Mouse (Mus musculus) forebrain, embryonic 13.5 days (tissue): Measurements from ENCODE around the gene Ctrc. TPM values are rescaled to one million over a fixed set of nuclear protein-coding genes. Genes with fewer than 3 reads are reported as not detected.

Experiments
- ATAC-seq: fragments of 200-750 bp; cut with Nextera tagmentation; 2 replicates; pipeline ENCODE4 v1.8.0; 2017
- H3K27ac ChIP-seq: fragments of 300-500 bp; sonication (generic); 2 replicates; pipeline ENCODE4 v1.5.1; 2015; ENCODE audit warnings: inconsistent platforms, mild to moderate bottlenecking, moderate library complexity
- H3K27me3 ChIP-seq: fragments of 300-500 bp; sonication (generic); 2 replicates; pipeline ENCODE4 v1.6.1; 2015; ENCODE audit warnings: mild to moderate bottlenecking, inconsistent platforms
- H3K36me3 ChIP-seq: fragments of 300-500 bp; sonication (generic); 2 replicates; pipeline ENCODE4 v1.6.1; 2015; ENCODE audit warnings: mild to moderate bottlenecking, inconsistent platforms; ENCODE audit not compliant: poor library complexity, severe bottlenecking
- H3K4me1 ChIP-seq: fragments of 300-500 bp; sonication (generic); 2 replicates; pipeline ENCODE4 v1.6.1; 2015; ENCODE audit warnings: inconsistent platforms
- H3K4me2 ChIP-seq: fragments of 300-500 bp; sonication (generic); 2 replicates; pipeline ENCODE4 v1.6.1; 2015; ENCODE audit warnings: inconsistent platforms, mild to moderate bottlenecking, moderate library complexity
- H3K4me3 ChIP-seq: fragments of 300-500 bp; sonication (generic); 2 replicates; pipeline ENCODE4 v1.5.1; 2015; ENCODE audit warnings: mild to moderate bottlenecking, inconsistent platforms
- H3K9ac ChIP-seq: fragments of 300-500 bp; sonication (generic); 2 replicates; pipeline ENCODE4 v1.6.1; 2015; ENCODE audit warnings: mild to moderate bottlenecking, inconsistent platforms
- H3K9me3 ChIP-seq: fragments of 300-500 bp; sonication (generic); replicated peaks from 2 replicates; pipeline ENCODE4 v1.6.1; 2016; ENCODE audit warnings: inconsistent platforms
- WGBS: fragments of 180-500 bp; shearing (Covaris S2); methylation state at CpG from one replicate; pipeline ENCODE4 v1.1.7; 2015; 5-methylcytosine and 5-hydroxymethylcytosine counted together
- polyA plus RNA-seq: library from polyadenylated mRNA; unstranded; fragments of >200 nt; fragmentation: Nextera tagmentation; extraction: Ambion mirVana; gene quantifications from 2 replicates; pipeline ENCODE4 v1.2.1, GENCODE M21; 2015

Ctrc gene
- polyA plus RNA-seq, 1 experiment from 2014 or later = not detected

- Histone ChIP-seq H3K4me3 (no peak overlapping the region), H3K9ac (no peak overlapping the region), H3K27me3 (no peaks in the 10 kb centered on the region), H3K4me1 (no peaks in the 10 kb centered on the region), H3K4me2 (no peak overlapping the region), H3K27ac (no peak overlapping the region), H3K36me3 (peaks cover 46% of the 10 kb centered on the region), H3K9me3 (no peaks in the 10 kb centered on the region)
- ATAC-seq = no peak
- 86% methylated on average over 7 of the region's 7 CpGs for WGBS
Measured at GRCm38 (mm10) chr4:141816267-141816666, 29.9 kb downstream of the Ctrc start.

- H3K9ac ChIP-seq = no peak overlapping the region
- no peak for ATAC-seq
Measured at GRCm38 (mm10) chr4:141811375-141811774, 34.8 kb downstream of the Ctrc start.

GRCm38 (mm10) chr4:141810975-141811374 is 35.2 kb downstream of the Ctrc start:
- no peaks in the 10 kb centered on the region for H3K27me3 ChIP-seq
- H3K36me3 ChIP-seq = peaks cover 95% of the 10 kb centered on the region
- no peak overlapping the region for H3K4me2 ChIP-seq
- no peak overlapping the region for H3K4me3 ChIP-seq
- H3K27ac ChIP-seq = no peak overlapping the region
- no peak for ATAC-seq
- H3K4me1 ChIP-seq = 0 out of 2 replicates have a peak, but pooled peaks cover 4% of the 10 kb centered on the region
- H3K9ac ChIP-seq = no peak overlapping the region
- WGBS = 95% methylated on average over 2 of the region's 2 CpGs
- H3K9me3 ChIP-seq = no peaks in the 10 kb centered on the region

More at GRCm38 (mm10) chr4:141811375-141811774, 34.8 kb downstream of the Ctrc start:
- no peak overlapping the region for H3K4me2 ChIP-seq
- WGBS = 97% methylated on average over 7 of the region's 7 CpGs
- H3K36me3 ChIP-seq = peaks cover 94% of the 10 kb centered on the region
- no peak overlapping the region for H3K4me3 ChIP-seq
- H3K4me1 ChIP-seq = 0 out of 2 replicates have a peak, but pooled peaks cover 4% of the 10 kb centered on the region
- H3K27me3 ChIP-seq = no peaks in the 10 kb centered on the region
- no peak overlapping the region for H3K27ac ChIP-seq
- H3K9me3 ChIP-seq = no peaks in the 10 kb centered on the region

GRCm38 (mm10) chr4:141809850-141810464 is 36.2 kb downstream of the Ctrc start:
- Histone ChIP-seq H3K9ac (no peak overlapping the region), H3K4me1 (0 out of 2 replicates have a peak, but pooled peaks cover 4% of the 10 kb centered on the region), H3K27ac (no peak overlapping the region), H3K4me2 (no peak overlapping the region), H3K27me3 (no peaks in the 10 kb centered on the region), H3K9me3 (no peaks in the 10 kb centered on the region), H3K36me3 (peaks cover 95% of the 10 kb centered on the region), H3K4me3 (no peak overlapping the region)
- peak; percentile 33; the same call in 1 of the 2 replicates for ATAC-seq
- WGBS = 79% methylated on average over 8 of the region's 8 CpGs

GRCm38 (mm10) chr4:141805886-141806285 is 40.3 kb downstream of the Ctrc start:
- Histone ChIP-seq H3K27ac (no peak overlapping the region), H3K9ac (no peak overlapping the region), H3K9me3 (no peaks in the 10 kb centered on the region; the same call in 1 of the 2 replicates), H3K27me3 (no peaks in the 10 kb centered on the region), H3K36me3 (peaks cover 78% of the 10 kb centered on the region), H3K4me3 (no peak overlapping the region), H3K4me2 (no peak overlapping the region), H3K4me1 (0 out of 2 replicates have a peak, but pooled peaks cover 4% of the 10 kb centered on the region)
- ATAC-seq = no peak
- 93% methylated on average over 8 of the region's 8 CpGs for WGBS

- Histone ChIP-seq H3K9ac (no peak overlapping the region), H3K9me3 (no peaks in the 10 kb centered on the region; the same call in 1 of the 2 replicates), H3K27ac (no peak overlapping the region), H3K36me3 (peaks cover 60% of the 10 kb centered on the region), H3K4me3 (no peak overlapping the region), H3K4me2 (no peak overlapping the region), H3K4me1 (no peaks in the 10 kb centered on the region), H3K27me3 (no peaks in the 10 kb centered on the region)
- ATAC-seq = no peak
- WGBS = 78% methylated on average over 4 of the region's 4 CpGs
Measured at GRCm38 (mm10) chr4:141804105-141804504, 42.1 kb downstream of the Ctrc start.

GRCm38 (mm10) chr4:141797545-141797944 is 48.6 kb downstream of the Ctrc start:
- Histone ChIP-seq H3K4me2 (no peak overlapping the region), H3K9ac (no peak overlapping the region), H3K4me1 (peaks cover 20% of the 10 kb centered on the region), H3K27ac (no peak overlapping the region), H3K27me3 (no peaks in the 10 kb centered on the region), H3K4me3 (no peak overlapping the region), H3K36me3 (peaks cover 25% of the 10 kb centered on the region), H3K9me3 (0 out of 2 replicates have a peak, but pooled peaks cover 4% of the 10 kb centered on the region)
- WGBS = 92% methylated on average over 5 of the region's 5 CpGs
- no peak for ATAC-seq

GRCm38 (mm10) chr4:141796954-141797353 is 49.2 kb downstream of the Ctrc start:
- H3K4me3 ChIP-seq = no peak overlapping the region
- no peak overlapping the region for H3K9ac ChIP-seq
- H3K4me2 ChIP-seq = no peak overlapping the region
- H3K9me3 ChIP-seq = 0 out of 2 replicates have a peak, but pooled peaks cover 4% of the 10 kb centered on the region
- 94% methylated on average over 4 of the region's 4 CpGs for WGBS
- H3K36me3 ChIP-seq = peaks cover 25% of the 10 kb centered on the region
- no peak for ATAC-seq
- H3K4me1 ChIP-seq = peaks cover 20% of the 10 kb centered on the region
- H3K27ac ChIP-seq = no peak overlapping the region
- H3K27me3 ChIP-seq = no peaks in the 10 kb centered on the region

- Histone ChIP-seq H3K36me3 (peaks cover 25% of the 10 kb centered on the region), H3K4me1 (peaks cover 20% of the 10 kb centered on the region), H3K27me3 (no peaks in the 10 kb centered on the region), H3K9ac (no peak overlapping the region; the same call in 1 of the 2 replicates), H3K4me2 (no peak overlapping the region), H3K27ac (no peak overlapping the region), H3K9me3 (0 out of 2 replicates have a peak, but pooled peaks cover 4% of the 10 kb centered on the region), H3K4me3 (no peak overlapping the region)
- no peak for ATAC-seq
- 89% methylated on average over 7 of the region's 7 CpGs for WGBS
Measured at GRCm38 (mm10) chr4:141796356-141796755, 49.8 kb downstream of the Ctrc start.

GRCm38 (mm10) chr4:141794152-141794535 is 52.0 kb downstream of the Ctrc start:
- Histone ChIP-seq H3K4me3 (peak overlapping the region; percentile 63), H3K36me3 (peaks cover 25% of the 10 kb centered on the region), H3K9me3 (0 out of 2 replicates have a peak, but pooled peaks cover 4% of the 10 kb centered on the region), H3K27ac (peak overlapping the region; percentile 86), H3K4me2 (peak overlapping the region; percentile 70), H3K27me3 (no peaks in the 10 kb centered on the region), H3K4me1 (peaks cover 29% of the 10 kb centered on the region), H3K9ac (peak overlapping the region; percentile 79)
- WGBS = 15% methylated on average over 5 of the region's 5 CpGs
- ATAC-seq = no peak

- no peaks in the 10 kb centered on the region for H3K27me3 ChIP-seq
- WGBS = under 1% methylated on average over 75 of the region's 80 CpGs
- H3K4me2 ChIP-seq = peak within 1 kb of the TSS; percentile 70
- peak within 1 kb of the TSS; percentile 63 for H3K4me3 ChIP-seq
- peak within 1 kb of the TSS; percentile 79 for H3K9ac ChIP-seq
- peaks cover 29% of the 10 kb centered on the region for H3K4me1 ChIP-seq
- H3K36me3 ChIP-seq = peaks cover 21% of the 10 kb centered on the region
- H3K9me3 ChIP-seq = 0 out of 2 replicates have a peak, but pooled peaks cover 4% of the 10 kb centered on the region
- peak within 1 kb of the TSS; percentile 86 for H3K27ac ChIP-seq
- ATAC-seq = peak; percentile 75
Measured at GRCm38 (mm10) chr4:141793282-141794151, 52.6 kb downstream of the Ctrc start, which contains the start of gene Casp9. TSS of gene Casp9 (plus strand) at chr4:141793612.
